Mouse (Mus musculus): Measurements from ENCODE around the gene Nrn1.

Gene Nrn1

DNA sequence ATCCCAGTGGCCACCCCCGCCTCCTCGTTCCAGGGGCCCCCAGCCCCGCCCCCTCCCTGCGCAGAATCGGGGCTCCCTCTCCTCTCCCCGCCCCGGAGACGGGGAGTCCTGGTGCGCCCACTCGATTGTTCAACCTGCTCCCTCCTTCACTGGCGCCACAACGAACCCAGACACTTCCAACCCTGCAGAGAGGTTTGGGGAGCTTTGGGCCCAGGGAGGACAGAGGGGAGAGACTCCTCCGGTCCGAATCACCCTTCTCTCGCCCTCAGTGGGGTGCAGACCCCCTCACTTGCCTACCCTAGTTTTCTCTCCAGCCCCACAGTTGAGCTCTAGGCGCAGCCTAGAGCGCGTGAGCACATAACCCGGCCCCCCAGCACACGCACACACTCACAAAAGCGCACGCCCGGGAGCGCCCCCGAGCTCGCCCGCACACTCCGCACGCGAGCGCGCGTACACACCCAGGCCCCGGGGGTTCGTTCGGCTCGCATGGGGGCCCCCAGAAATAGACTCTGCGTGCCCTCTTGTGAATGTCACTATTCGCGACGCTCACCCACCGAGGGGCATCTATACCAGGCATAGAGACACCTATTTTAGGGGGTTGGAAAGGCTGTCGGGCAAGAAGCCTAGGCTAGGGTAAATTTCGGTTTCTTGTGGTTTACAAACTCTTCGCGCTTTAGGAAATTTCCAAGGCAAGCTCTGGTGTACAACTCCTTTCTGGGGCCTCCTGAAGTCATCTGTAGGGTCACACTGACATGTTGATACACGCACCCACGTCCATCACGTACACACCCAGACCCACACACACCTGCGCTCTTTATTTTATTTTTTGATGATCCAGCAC lies at the start of gene Nrn1:
Gene Nrn1 (minus strand): TSS at position 401 of the 841 bp plus-strand sequence.
- no peak for DNase-seq

DNA sequence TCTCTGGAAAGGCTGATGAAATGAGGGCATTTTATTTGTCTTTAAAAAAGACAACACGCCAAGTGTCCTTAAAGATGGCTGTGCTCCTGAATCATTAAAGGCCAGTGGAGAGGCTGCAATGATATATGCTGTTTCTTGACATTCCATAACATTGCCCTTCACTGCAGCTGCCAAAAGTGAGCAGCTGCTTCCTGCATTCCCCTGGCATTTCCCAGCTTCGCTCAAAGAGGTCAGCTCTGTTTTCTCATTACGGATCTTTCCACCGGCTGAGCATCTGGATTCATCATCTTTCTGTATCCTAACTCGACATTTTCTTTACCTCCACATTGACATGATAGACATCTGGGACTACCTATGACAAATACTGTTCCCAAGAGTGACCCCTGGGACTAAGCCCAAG lies 44.7 kb upstream of the Nrn1 start:
- DNase-seq, result no peak

DNA sequence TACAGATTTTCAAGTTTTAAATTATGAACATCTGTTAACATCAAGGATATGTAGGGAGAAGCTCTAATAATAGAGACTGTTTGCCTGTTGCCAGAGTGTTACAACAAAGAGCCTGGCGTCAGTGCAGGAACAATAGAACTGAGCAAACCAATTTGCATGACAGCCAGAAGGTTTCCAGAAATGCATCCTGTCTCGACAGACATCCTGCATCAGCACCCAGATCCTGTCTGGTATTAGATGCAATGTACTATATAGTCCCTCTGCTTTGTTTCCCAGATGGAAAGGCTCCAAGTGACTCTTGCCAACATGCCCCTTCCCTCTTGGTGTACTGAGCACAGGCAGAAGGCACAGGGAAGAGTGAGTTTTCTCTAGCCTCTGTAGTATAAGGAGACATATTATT lies 31.9 kb upstream of the Nrn1 start:
- DNase-seq, result no peak

DNA sequence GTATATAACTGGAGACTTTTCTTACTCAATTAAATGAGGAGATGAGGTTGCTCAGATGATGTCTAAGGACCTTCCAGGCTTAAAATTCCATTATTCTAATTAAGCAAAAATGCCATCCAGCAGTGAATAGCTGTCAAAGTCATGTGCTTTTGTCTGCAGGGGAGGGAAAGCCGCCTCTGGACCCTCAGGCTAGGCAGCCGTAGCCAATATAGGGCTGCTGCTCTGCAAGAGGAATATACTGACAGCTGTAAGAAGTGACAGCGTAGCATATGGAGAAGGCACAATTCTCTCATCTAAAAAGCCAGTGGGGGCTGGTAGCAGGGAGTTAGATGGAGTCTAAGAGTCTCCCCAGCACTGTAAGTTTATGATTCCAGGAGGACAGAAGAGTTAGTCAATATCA lies 16.9 kb upstream of the Nrn1 start:
- no peak for DNase-seq

DNA sequence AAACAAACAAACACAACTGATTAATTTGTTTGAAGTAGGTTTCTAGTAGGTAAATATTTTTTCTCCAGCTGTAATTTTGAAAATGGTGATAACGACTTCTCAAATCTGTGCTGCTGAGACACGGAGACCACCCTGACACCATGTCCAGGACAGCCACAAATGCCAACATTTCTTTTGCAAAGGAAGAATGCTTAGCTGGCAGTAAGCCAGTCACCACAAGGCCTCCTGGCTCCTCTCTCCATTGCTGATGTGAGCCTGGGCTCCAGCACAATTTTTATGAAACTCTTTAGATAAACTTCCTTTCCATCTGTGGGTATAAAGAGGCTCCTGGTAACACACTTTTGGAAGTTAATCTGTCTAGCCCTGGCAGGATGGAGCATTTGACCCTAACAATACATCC lies 15.1 kb upstream of the Nrn1 start:
- DNase-seq, result no peak

DNA sequence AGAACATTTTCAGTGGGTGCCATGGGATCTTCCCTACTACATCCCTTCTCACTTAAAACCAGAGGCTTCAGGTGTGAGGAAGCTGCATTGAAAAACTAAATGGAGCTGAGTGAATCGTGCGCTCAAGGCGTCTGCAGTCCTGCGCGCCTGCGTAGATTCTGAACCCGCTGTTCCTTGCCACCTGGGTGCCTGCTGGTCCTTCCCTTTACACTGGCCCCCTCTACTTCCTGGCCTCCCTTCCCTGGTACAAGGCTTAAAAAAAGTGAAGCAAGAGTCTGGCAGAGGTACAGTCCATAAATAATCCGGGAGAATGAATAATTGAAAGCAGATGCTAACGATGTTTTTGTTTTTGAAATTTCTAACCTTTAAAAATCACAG lies 1.7 kb upstream of the Nrn1 start:
- DNase-seq, result no peak

DNA sequence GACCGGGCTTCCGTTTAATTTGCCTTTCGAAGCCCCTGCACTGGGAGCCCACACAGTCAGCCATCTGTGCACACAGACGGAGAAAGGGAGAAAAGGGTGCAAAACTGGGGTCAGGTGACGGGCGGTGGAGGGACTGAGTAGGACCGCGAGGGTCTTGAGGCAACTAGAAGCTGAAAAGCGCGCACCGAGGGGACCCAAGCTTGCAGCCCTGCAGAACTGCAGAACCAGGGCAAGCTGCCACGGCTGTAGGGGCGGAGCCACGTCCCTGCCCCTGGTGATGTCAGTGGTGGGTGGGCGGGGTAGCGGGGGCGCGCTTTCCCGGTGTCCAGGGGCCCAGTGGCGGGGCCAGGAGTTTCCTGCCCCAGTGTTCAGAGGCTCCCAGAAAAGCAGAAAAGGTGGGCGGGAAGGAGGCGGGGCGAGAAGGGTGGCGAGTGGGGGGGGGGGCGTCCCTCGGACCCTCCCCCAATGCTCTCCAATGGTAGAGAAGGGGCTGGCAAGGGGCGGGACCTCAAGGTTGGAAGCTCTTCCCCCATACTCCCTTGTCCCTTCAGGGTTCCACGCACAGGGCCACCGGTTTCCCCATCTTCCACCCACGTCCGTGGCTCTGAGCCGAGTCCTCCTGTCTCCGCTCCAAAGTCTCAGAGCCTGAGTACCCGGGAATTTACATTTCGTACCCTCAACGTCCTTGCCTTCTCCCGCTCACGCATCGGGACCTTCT lies 1.1 kb upstream of the Nrn1 start:
- no peak for DNase-seq

DNA sequence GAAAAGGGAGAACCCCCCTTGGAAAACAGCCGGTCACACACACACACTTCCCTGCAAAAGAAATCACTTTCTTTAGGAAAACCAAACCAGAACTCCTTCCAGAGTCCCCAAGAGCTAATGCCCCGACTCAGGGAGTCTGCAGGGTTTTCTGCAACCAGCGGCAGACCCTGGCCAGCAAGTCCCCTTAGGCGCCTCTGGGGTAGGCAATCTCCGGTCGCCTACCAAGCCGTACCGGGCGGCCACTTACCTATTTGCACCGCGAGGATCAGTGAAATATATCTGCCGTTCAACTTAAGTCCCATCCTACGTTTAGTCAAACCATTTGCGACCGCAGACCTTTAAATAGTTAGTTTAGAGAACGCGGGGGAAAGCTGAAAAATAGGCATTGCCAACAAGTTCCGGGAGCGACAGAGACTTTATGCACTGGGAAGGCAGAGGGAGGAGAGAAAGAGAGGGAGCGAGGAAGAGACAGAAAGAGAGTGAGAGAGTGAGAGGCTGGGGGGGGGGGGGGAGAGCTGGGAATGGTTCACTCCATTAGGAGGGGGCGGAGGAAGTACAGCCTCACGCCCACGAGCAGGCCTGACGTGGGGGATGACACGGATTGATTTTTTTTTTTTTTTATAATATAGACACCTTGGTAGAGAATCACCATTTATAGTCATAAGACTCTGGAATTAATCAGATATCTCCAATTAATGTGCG lies 791 bp downstream of the Nrn1 start:
- no peak for DNase-seq

DNA sequence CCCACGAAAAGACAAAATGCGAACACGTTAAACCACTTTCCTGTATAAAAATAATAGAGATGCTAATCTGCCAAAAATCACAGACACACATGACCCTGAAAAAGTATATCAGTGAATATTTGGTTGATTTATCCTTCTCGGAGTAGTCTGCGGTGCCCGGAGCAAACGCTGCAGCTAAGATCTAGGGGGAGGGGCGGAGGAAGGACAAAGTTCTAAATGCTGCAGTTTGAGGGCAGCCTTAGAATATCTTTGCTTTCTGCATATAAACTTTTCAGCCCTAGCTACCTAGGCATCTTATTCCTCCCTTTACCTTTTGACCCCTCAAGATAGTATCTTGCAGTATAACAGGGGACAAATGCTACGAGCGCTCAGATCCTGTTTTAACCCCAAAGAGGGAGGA lies 1.4 kb downstream of the Nrn1 start:
- DNase-seq, result no peak

DNA sequence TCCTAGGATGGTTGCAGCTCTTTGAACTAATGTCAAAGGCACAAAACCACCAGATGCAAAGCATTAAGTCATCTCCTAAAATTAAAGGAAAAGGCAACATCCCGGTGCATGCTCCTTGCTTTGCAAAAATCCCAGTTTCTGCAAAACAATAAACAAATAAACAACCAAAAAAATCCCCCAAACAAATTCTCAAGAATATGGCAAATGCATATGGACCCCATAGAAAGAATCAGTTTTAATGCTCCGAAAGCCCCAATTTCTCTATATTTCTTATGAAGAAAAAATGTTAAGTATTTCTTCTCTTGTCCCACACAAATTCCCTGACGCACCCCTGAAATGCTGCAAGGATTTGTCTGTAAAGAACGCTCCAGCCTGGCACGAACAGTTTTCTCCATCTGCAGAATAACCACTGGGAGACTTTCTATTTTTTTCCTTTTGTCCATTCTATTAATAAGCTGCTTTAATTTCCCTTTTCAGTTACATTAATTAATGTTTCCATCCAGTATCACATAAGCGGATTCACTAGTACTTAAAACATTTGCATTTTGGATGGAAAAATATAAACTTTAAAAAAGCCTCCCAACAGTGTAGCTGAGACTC lies 1.9 kb downstream of the Nrn1 start:
- DNase-seq, result no peak

DNA sequence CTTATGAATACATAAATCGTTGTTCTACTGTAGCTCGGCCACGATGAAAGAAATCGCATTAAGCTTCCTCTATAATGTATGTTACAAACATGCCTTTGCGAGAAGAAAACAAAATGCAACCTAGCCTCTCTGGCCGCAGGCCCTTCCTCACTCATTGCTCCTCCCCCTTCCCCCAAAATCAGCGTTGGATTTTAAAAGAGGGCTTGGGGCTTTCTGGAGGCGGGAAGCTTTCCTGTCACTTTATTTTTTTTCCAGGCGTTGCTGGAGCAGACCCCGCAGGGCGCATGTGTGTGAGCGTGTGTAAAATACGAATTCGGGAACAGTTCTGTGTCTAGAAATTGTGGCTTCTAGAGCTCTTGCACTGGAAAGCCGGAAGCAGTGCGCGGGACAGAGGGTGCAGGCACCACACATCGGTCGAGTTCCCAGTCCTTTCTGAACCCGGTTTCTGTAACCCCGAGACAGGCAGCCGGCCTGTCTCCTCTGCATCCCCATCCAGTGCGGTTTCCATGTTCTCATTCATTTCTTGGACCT lies 2.9 kb downstream of the Nrn1 start:
- DNase-seq, result no peak

DNA sequence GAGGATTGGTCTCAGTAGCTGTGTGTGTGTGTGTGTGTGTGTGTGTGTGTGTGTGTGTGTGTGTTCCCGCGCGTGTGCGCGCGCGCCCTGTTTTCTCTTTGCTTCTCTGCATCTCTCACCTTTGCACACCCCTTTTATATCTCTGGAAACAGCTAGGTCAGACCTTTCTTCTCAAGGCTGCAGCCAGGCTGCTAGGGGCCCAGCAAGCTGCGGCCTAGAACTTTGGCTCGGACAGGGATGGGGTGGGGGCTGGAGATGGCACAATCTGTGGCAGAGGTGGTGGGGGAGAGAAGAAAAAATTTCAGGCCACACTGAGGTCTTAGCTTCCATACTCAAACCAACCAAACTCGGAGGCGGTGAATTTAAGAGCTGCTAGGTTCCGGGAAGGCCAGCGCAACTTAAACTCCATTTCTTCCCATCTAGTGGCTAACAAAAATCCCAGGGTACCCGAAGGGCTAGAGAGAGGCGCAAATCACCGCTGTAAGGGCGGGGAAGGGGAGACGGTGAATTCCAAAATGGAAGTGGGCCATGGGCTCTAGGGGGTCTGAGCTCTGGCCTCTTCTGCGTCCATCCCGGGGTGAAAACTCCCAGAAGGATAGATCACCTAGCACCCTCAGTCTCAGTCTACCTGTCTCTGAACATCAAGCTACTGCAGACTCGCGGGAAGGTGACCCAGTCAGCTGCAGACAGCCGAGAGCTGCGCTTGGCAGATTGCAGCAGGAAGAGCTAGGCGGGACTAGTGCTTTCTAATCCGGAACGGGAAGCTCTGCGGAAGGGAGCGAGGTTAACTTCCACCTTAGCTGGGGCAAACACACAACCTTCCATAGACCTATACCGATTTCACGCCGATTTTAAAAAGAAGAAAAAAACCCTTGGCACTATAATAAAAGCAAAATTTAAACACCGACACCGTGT lies 3.7 kb downstream of the Nrn1 start:
- no peak for DNase-seq

DNA sequence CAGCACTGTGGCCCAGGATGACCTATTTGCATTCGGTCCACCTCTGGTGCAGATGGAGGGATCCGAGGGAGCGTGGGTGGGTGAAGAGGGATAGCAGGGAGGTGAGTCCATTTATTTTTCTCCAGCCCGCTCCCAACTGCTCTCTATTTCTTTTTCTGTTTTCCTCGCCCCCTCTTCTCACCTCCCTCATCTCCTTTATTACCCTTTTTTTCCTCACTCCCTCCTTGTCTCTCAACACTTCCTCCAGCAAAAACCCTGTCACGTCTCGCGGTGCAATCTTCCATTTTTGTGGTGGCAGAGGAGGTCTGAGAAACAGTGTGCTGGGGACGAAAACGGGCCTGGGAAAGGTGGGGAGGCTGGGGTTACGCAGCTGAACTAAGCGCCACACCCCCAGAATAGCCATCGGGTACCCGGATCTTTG lies 4.6 kb downstream of the Nrn1 start:
- no peak for DNase-seq

DNA sequence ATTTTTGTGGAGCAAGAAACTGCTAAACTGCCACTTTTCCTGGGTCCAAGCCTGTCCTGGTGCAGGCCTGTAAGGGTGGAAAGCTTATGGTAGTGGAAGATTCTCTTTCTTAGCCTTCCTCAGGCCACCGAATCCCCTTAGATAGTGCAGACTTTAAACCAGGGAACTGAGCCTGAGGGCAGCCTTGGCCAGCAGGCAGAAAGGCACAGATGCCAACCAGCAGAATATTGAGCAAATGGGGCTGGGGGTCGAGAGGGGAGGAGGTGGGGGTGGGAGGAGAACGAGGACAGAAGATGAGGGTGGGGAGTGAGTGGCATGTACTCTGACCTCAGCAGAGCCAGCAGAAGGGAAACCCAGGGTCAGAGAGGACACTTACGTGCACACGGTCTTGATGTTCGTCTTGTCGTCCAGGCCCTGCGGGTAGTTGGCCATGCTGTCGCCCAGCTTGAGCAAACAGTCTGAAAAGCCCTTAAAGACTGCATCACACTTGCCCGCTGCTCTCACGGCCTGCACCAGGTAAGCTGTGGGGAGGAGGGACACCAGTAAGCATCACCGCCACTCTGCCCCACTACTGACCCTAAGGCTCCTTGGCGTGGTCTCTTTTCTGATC lies 5.1 kb downstream of the Nrn1 start:
- DNase-seq, result no peak

DNA sequence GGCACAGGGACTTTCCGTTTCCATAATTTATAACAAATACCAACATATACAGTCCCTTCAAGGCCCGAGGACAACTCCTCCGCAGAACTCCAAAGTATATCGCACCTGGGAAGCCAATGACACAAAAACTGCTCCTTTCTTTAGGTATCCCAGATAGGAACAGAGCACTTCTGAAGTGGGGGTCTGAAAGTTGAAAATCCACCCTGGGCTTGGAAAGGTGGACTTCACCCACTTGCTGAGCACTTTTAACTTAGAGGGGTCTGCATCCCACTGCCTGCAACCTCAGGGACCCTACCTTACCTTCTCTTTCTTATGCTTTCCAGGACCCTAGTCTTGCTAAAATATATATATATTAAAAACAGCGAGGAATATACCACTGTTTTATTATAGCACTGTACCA lies 6.4 kb downstream of the Nrn1 start:
- no peak for DNase-seq

DNA sequence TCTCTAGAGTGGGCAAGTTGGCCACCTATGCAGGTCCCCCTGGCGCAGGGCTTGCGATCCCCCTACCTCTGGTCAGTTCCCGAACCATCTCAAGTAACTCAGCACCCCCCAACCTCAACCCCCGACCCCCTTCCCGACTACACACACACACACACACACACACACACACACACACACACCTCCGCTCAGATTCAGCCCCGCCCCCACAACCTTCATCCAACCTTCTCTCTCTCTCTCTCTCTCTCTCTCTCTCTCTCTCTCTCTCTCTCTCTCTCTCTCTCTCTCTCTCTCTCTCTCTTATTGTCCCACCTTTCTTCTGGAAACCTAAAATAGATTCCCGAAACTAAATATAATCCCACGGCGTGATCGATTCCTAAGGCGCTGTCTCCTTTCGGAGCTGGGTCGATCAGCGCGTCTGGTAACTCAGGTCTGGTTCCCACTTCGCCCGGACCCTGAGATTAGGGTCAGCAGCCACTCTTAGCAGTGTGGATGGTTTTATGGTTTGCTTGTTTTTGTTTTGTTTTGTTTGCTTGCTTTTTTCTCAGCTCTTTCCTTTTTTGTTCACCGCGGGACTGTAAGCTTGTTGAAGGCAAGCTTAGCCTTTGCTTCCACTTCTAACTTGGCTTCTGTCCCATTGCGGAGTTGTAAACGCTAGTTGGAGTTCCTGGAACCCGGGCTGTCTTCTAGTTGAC lies 7.0 kb downstream of the Nrn1 start:
- no peak for DNase-seq

DNA sequence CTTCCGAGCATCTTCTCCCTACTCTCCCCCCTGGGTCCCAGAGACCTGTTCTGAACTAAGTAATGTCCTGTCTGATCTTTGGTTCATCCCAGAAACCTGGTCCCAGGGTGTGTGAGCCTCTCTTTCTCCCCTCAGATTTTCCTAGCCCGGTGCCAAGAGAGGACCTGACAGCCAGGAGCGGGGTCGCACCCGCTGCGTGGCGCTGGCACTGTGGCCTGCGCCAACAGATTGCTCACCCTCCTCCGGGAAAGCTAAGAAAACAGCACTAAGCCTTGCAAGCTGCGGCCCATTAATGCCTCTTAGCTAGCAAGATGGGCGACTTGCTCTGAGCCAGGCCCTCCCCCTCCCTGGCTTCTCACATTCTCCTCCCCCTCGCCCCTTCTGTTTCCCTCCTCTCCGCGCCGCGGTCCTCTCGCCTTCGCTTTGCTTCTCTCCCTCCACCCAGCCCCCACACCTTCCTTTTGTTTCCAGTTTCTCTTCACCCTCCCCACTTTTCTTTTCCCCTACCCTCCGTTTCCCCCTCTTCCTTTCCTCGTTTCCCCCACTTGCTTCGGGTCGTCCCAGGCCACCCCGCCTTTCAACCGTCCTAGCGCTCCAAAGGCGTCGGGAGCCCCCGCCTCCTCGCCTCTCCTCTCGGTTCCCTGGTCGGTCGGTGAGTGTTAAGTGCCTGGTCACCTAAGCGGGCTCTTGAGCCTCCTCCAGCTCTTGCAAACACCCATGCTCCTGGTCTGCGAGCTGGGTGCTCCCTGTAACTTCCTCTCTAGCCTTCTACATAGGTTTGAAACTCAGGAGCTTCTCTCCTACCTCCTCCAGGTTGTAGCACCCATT lies 7.8 kb downstream of the Nrn1 start:
- no peak for DNase-seq

DNA sequence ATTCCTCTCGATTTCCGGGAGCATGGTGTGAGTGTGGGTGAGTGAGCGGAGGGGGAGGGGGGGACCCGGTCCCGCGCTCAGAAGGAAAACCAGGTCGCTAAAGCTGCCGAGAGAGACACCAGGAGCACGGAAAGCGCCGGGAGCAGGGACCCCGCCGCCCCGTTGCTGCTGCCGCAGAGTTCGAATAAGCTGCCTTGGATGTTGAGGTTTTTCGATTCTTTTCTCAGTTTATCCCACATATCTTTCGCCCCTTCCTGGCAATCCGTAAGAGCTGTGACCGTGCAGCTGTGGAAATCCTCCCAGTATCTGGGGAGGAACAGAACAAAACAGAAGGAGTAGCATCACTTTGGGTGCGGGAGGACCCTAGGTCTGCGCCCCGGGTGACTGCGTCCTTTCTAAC lies 8.4 kb downstream of the Nrn1 start:
- DNase-seq, result no peak

DNA sequence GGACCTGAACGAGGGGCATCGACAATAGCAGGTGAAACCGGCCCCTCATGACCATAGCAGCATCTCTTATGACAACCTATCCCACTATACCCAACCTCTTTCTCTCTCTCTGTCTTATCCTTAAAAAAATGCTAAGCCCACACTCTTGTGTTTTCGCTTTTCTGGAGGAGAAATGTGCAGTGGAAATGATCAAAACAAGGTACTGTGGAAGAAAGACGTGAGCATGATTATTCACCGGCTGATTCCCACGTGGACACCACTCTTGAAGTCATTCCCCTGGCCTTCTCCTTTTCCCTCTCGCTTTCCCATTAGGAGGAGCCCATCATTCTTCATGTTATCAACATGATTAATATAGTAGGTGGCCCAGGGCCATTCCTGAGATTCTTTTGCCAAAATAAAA lies 9.1 kb downstream of the Nrn1 start:
- DNase-seq, result no peak

All from B cell, adult 2 months (primary cell).